Mouse (Mus musculus): ENCODE data around the gene Dicer1. TPM values are rescaled to one million over a fixed set of nuclear protein-coding genes. Genes with fewer than 3 reads are reported as not detected.
A peak's percentile ranks its signal among the peaks of the same experiment; 100 is the strongest.
"Not testable (repeated sequence)": the region's sequence is repeated elsewhere in the genome, so short reads cannot be mapped to it uniquely, and the experiment has no call there.

Gene Dicer1
- polyA plus RNA-seq, 1 experiment from 2014 or later, result 46.6 TPM

- H3K4me3 ChIP-seq, result no peak overlapping the region
- H3K36me3 ChIP-seq, result no peaks in the 10 kb centered on the region
- peaks cover 82% of the 10 kb centered on the region for H3K4me1 ChIP-seq
- 0 out of 2 replicates have a peak, but pooled peaks have one; percentile 18 for ATAC-seq (replicated peaks)
- WGBS, result 19% methylated on average over 3 of the region's 3 CpGs
- H3K9ac ChIP-seq (replicated peaks), result no peak overlapping the region
- no peaks in the 10 kb centered on the region for H3K27me3 ChIP-seq
- H3K4me2 ChIP-seq (replicated peaks), result no peak overlapping the region
- 0 out of 2 replicates have a peak overlapping the region, but pooled peaks have one; percentile 21 for H3K27ac ChIP-seq (replicated peaks)
- no peaks in the 10 kb centered on the region for H3K9me3 ChIP-seq
These were observed 12.8 kb downstream of the Dicer1 start for GRCm38 (mm10) chr12:104738931-104739330.

GRCm38 (mm10) chr12:104738446-104738845 is 13.3 kb downstream of the Dicer1 start:
- H3K36me3 ChIP-seq, result no peaks in the 10 kb centered on the region
- H3K9me3 ChIP-seq, result no peaks in the 10 kb centered on the region
- no peaks in the 10 kb centered on the region for H3K27me3 ChIP-seq
- 59% methylated on average over 9 of the region's 9 CpGs for WGBS
- H3K4me1 ChIP-seq, result peaks cover 79% of the 10 kb centered on the region
- no peak overlapping the region for H3K4me3 ChIP-seq
- H3K4me2 ChIP-seq (replicated peaks), result no peak overlapping the region
- H3K9ac ChIP-seq (replicated peaks), result no peak overlapping the region
- no peak for ATAC-seq (replicated peaks)
- H3K27ac ChIP-seq (replicated peaks), result no peak overlapping the region

GRCm38 (mm10) chr12:104737666-104738065 is 14.1 kb downstream of the Dicer1 start:
- WGBS, result 37% methylated on average over 10 of the region's 10 CpGs
- Histone ChIP-seq H3K4me3 (no peak overlapping the region), H3K4me1 (peaks cover 74% of the 10 kb centered on the region), H3K4me2 (replicated peaks) (no peak overlapping the region), H3K27me3 (no peaks in the 10 kb centered on the region), H3K36me3 (no peaks in the 10 kb centered on the region), H3K9ac (replicated peaks) (no peak overlapping the region), H3K27ac (replicated peaks) (0 out of 2 replicates have a peak overlapping the region, but pooled peaks have one; percentile 6), H3K9me3 (no peaks in the 10 kb centered on the region)
- ATAC-seq (replicated peaks), result no peak

- Histone ChIP-seq H3K36me3 (peaks cover 4% of the 10 kb centered on the region), H3K9ac (replicated peaks) (no peak overlapping the region), H3K9me3 (no peaks in the 10 kb centered on the region), H3K27ac (replicated peaks) (no peak overlapping the region), H3K4me1 (peaks cover 66% of the 10 kb centered on the region), H3K4me3 (no peak overlapping the region), H3K4me2 (replicated peaks) (no peak overlapping the region), H3K27me3 (no peaks in the 10 kb centered on the region)
- 8% methylated on average over 3 of the region's 3 CpGs for WGBS
- ATAC-seq (replicated peaks), result no peak
These were observed 15.8 kb downstream of the Dicer1 start for GRCm38 (mm10) chr12:104735993-104736395.

- no peak for ATAC-seq (replicated peaks)
- H3K9ac ChIP-seq (replicated peaks), result no peak overlapping the region
- H3K4me2 ChIP-seq (replicated peaks), result no peak overlapping the region
- H3K27me3 ChIP-seq, result no peaks in the 10 kb centered on the region
- peaks cover 42% of the 10 kb centered on the region for H3K4me1 ChIP-seq
- H3K4me3 ChIP-seq, result no peak overlapping the region
- no peaks in the 10 kb centered on the region for H3K9me3 ChIP-seq
- peaks cover 30% of the 10 kb centered on the region for H3K36me3 ChIP-seq
- H3K27ac ChIP-seq (replicated peaks), result no peak overlapping the region
These were observed 18.6 kb downstream of the Dicer1 start for GRCm38 (mm10) chr12:104733165-104733564.

- Histone ChIP-seq H3K27me3 (no peaks in the 10 kb centered on the region), H3K4me2 (replicated peaks) (no peak overlapping the region), H3K4me1 (peaks cover 28% of the 10 kb centered on the region), H3K9ac (replicated peaks) (no peak overlapping the region), H3K9me3 (no peaks in the 10 kb centered on the region), H3K36me3 (peaks cover 42% of the 10 kb centered on the region), H3K27ac (replicated peaks) (peak overlapping the region; percentile 35), H3K4me3 (no peak overlapping the region)
- ATAC-seq (replicated peaks), result peak; percentile 48; the same call in 1 of the 2 replicates
- 7% methylated on average over 3 of the region's 3 CpGs for WGBS
These were observed 20.0 kb downstream of the Dicer1 start for GRCm38 (mm10) chr12:104731782-104732181.

GRCm38 (mm10) chr12:104726436-104726835 is 25.3 kb downstream of the Dicer1 start:
- not testable (repeated sequence) for H3K4me2 ChIP-seq (replicated peaks); H3K27me3 ChIP-seq; H3K9ac ChIP-seq (replicated peaks); H3K27ac ChIP-seq (replicated peaks); H3K9me3 ChIP-seq; H3K4me1 ChIP-seq; H3K4me3 ChIP-seq; ATAC-seq (replicated peaks)
- whole genome bisulfite sequencing, result 76% methylated on average over 2 of the region's 2 CpGs
- peaks cover 78% of the 10 kb centered on the region for H3K36me3 ChIP-seq

GRCm38 (mm10) chr12:104722056-104722455 is 29.7 kb downstream of the Dicer1 start:
- ATAC-seq (replicated peaks), result no peak
- peaks cover 9% of the 10 kb centered on the region for H3K4me1 ChIP-seq
- H3K27ac ChIP-seq (replicated peaks), result no peak overlapping the region
- H3K4me2 ChIP-seq (replicated peaks), result no peak overlapping the region
- H3K4me3 ChIP-seq, result no peak overlapping the region
- H3K27me3 ChIP-seq, result no peaks in the 10 kb centered on the region
- H3K36me3 ChIP-seq, result peaks cover 45% of the 10 kb centered on the region
- 96% methylated on average over 10 of the region's 10 CpGs for WGBS
- no peak overlapping the region for H3K9ac ChIP-seq (replicated peaks)
- no peaks in the 10 kb centered on the region for H3K9me3 ChIP-seq

- 88% methylated on average over 3 of the region's 3 CpGs for WGBS
- Histone ChIP-seq H3K4me1 (peaks cover 14% of the 10 kb centered on the region), H3K4me3 (no peak overlapping the region), H3K36me3 (peaks cover 38% of the 10 kb centered on the region), H3K4me2 (replicated peaks) (no peak overlapping the region), H3K9ac (replicated peaks) (no peak overlapping the region), H3K9me3 (no peaks in the 10 kb centered on the region), H3K27me3 (no peaks in the 10 kb centered on the region), H3K27ac (replicated peaks) (no peak overlapping the region)
- ATAC-seq (replicated peaks), result no peak
These were observed 30.7 kb downstream of the Dicer1 start for GRCm38 (mm10) chr12:104721011-104721410.

GRCm38 (mm10) chr12:104718956-104719355 is 32.8 kb downstream of the Dicer1 start:
- no peak overlapping the region for H3K4me3 ChIP-seq
- no peak overlapping the region for H3K4me2 ChIP-seq (replicated peaks)
- H3K4me1 ChIP-seq, result peaks cover 14% of the 10 kb centered on the region
- no peak overlapping the region for H3K27ac ChIP-seq (replicated peaks)
- ATAC-seq (replicated peaks), result no peak
- peaks cover 32% of the 10 kb centered on the region for H3K36me3 ChIP-seq
- 74% methylated on average over 5 of the region's 5 CpGs for WGBS
- no peaks in the 10 kb centered on the region for H3K9me3 ChIP-seq
- H3K9ac ChIP-seq (replicated peaks), result no peak overlapping the region
- H3K27me3 ChIP-seq, result no peaks in the 10 kb centered on the region

GRCm38 (mm10) chr12:104716409-104716808 is 35.3 kb downstream of the Dicer1 start:
- no peak for ATAC-seq (replicated peaks)
- H3K27ac ChIP-seq (replicated peaks), result no peak overlapping the region
- peaks cover 26% of the 10 kb centered on the region for H3K36me3 ChIP-seq
- H3K9me3 ChIP-seq, result no peaks in the 10 kb centered on the region
- no peak overlapping the region for H3K9ac ChIP-seq (replicated peaks)
- H3K4me3 ChIP-seq, result no peak overlapping the region
- no peaks in the 10 kb centered on the region for H3K27me3 ChIP-seq
- WGBS, result 85% methylated on average over 5 of the region's 5 CpGs
- peaks cover 14% of the 10 kb centered on the region for H3K4me1 ChIP-seq
- H3K4me2 ChIP-seq (replicated peaks), result no peak overlapping the region

- Histone ChIP-seq H3K9me3 (no peaks in the 10 kb centered on the region), H3K36me3 (peaks cover 29% of the 10 kb centered on the region), H3K4me2 (replicated peaks) (no peak overlapping the region), H3K27me3 (no peaks in the 10 kb centered on the region), H3K9ac (replicated peaks) (no peak overlapping the region), H3K4me3 (no peak overlapping the region), H3K4me1 (peaks cover 14% of the 10 kb centered on the region), H3K27ac (replicated peaks) (no peak overlapping the region)
- 82% methylated on average over 5 of the region's 5 CpGs for WGBS
- ATAC-seq (replicated peaks), result no peak
These were observed 36.3 kb downstream of the Dicer1 start for GRCm38 (mm10) chr12:104715453-104715852.

- Histone ChIP-seq H3K4me2 (replicated peaks) (no peak overlapping the region), H3K36me3 (peaks cover 76% of the 10 kb centered on the region), H3K27ac (replicated peaks) (no peak overlapping the region), H3K27me3 (no peaks in the 10 kb centered on the region), H3K9ac (replicated peaks) (no peak overlapping the region), H3K4me1 (peaks cover 4% of the 10 kb centered on the region; the same call in 1 of the 2 replicates), H3K4me3 (no peak overlapping the region), H3K9me3 (no peaks in the 10 kb centered on the region)
- WGBS, result 68% methylated on average over 7 of the region's 7 CpGs
- ATAC-seq (replicated peaks), result no peak
These were observed 51.5 kb downstream of the Dicer1 start for GRCm38 (mm10) chr12:104700266-104700665.
